Mouse (Mus musculus): ENCODE results near the gene Oasl2.

GRCm38 (mm10) chr5:114908598-114909305 is 12.0 kb downstream of the Oasl2 start:
- TF ChIP-seq CTCF (IDR thresholded peaks at IDR 0.05; ENCODE audit: low read depth, low read length) (no peak), GATA1 (IDR thresholded peaks at IDR 0.05; ENCODE audit: borderline replicate concordance, low read length) (no peak), TAL1 (conservative IDR thresholded peaks at IDR 0.05; ENCODE audit: low read depth, low read length) (no peak), POLR2AphosphoS5 (IDR thresholded peaks at IDR 0.05; ENCODE audit: insufficient replicate concordance, low read depth, low read length) (no peak)
